Mouse (Mus musculus): ENCODE data around the gene Mnt.

Mnt gene

GRCm38 (mm10) chr11:74831606-74832451 lies 1.1 kb downstream of the Mnt start:
- peak; percentile 99 for DNase-seq (ENCODE audit: low spot score)

- DNase-seq (ENCODE audit: low spot score) = peak; percentile 70
Measured at GRCm38 (mm10) chr11:74832503-74833143, 1.9 kb downstream of the Mnt start.

- DNase-seq (ENCODE audit: low spot score) = no peak
Measured at GRCm38 (mm10) chr11:74833536-74834358, 3.0 kb downstream of the Mnt start.

- DNase-seq (ENCODE audit: low spot score) = no peak
Measured at GRCm38 (mm10) chr11:74834359-74834638, 3.6 kb downstream of the Mnt start.

- no peak for DNase-seq (ENCODE audit: low spot score)
Measured at GRCm38 (mm10) chr11:74834650-74835277, 4.0 kb downstream of the Mnt start.

- DNase-seq (ENCODE audit: low spot score) = no peak
Measured at GRCm38 (mm10) chr11:74835593-74836224, 5.0 kb downstream of the Mnt start.

- DNase-seq (ENCODE audit: low spot score) = no peak
Measured at GRCm38 (mm10) chr11:74836225-74837055, 5.7 kb downstream of the Mnt start.

- no peak for DNase-seq (ENCODE audit: low spot score)
Measured at GRCm38 (mm10) chr11:74837056-74837693, 6.5 kb downstream of the Mnt start.

GRCm38 (mm10) chr11:74837694-74838431 lies 7.1 kb downstream of the Mnt start:
- DNase-seq (ENCODE audit: low spot score) = peak; percentile 89

- peak; percentile 92 for DNase-seq (ENCODE audit: low spot score)
Measured at GRCm38 (mm10) chr11:74838441-74838840, 7.7 kb downstream of the Mnt start.

- DNase-seq (ENCODE audit: low spot score) = peak; percentile 42
Measured at GRCm38 (mm10) chr11:74838971-74839370, 8.3 kb downstream of the Mnt start.

- DNase-seq (ENCODE audit: low spot score) = no peak
Measured at GRCm38 (mm10) chr11:74839860-74840715, 9.4 kb downstream of the Mnt start.

- DNase-seq (ENCODE audit: low spot score) = no peak
Measured at GRCm38 (mm10) chr11:74840739-74841138, 10.0 kb downstream of the Mnt start.

- DNase-seq (ENCODE audit: low spot score) = no peak
Measured at GRCm38 (mm10) chr11:74841366-74841765, 10.6 kb downstream of the Mnt start.

GRCm38 (mm10) chr11:74842045-74842444 lies 11.3 kb downstream of the Mnt start:
- no peak for DNase-seq (ENCODE audit: low spot score)

- no peak for DNase-seq (ENCODE audit: low spot score)
Measured at GRCm38 (mm10) chr11:74842656-74843434, 12.1 kb downstream of the Mnt start.

- no peak for DNase-seq (ENCODE audit: low spot score)
Measured at GRCm38 (mm10) chr11:74843435-74843714, 12.7 kb downstream of the Mnt start.

- no peak for DNase-seq (ENCODE audit: low spot score)
Measured at GRCm38 (mm10) chr11:74843761-74844160, 13.0 kb downstream of the Mnt start.
